Mouse (Mus musculus): ENCODE measurements at regions not wholly inside any gene's neighbourhood (a gene's known extent, or its start where the extent isn't known, plus 50 kb on each side); places are given as distances from the start of the nearest gene placed in this dataset.
A peak's percentile ranks its signal among the peaks of the same experiment; 100 is the strongest.

- H3K36me3 ChIP-seq (replicated peaks; ENCODE audit: low read length) = peaks cover 2% of the 10 kb centered on the region
- peaks cover 3% of the 10 kb centered on the region; the same call in 1 of the 2 replicates for H3K9me3 ChIP-seq
- H3K4me3 ChIP-seq (replicated peaks) = peak overlapping the region; percentile 42
- no peak for TF ChIP-seq GATA1 (IDR thresholded peaks at IDR 0.05; ENCODE audit: borderline replicate concordance, low read length)
- TF ChIP-seq FLI1 (IDR thresholded peaks at IDR 0.05; ENCODE audit: low read length) = no peak
- H3K4me1 ChIP-seq = peaks cover 21% of the 10 kb centered on the region
- H3K27me3 ChIP-seq (replicated peaks) = no peaks in the 10 kb centered on the region
Observed at GRCm38 (mm10) chr3:66564268-66565245, 267.9 kb upstream of the Veph1 start.

- Histone ChIP-seq H3K9me3 (peaks cover 5% of the 10 kb centered on the region; the same call in 1 of the 2 replicates), H3K27me3 (replicated peaks) (no peaks in the 10 kb centered on the region), H3K4me1 (peaks cover 29% of the 10 kb centered on the region), H3K4me3 (replicated peaks) (no peak overlapping the region), H3K36me3 (replicated peaks; ENCODE audit: low read length) (peaks cover 4% of the 10 kb centered on the region)
- no peak for TF ChIP-seq GATA1 (IDR thresholded peaks at IDR 0.05; ENCODE audit: borderline replicate concordance, low read length)
- no peak for TF ChIP-seq FLI1 (IDR thresholded peaks at IDR 0.05; ENCODE audit: low read length)
Observed at GRCm38 (mm10) chr3:66563329-66563728, 266.7 kb upstream of the Veph1 start.

- Histone ChIP-seq H3K4me1 (peaks cover 64% of the 10 kb centered on the region), H3K36me3 (replicated peaks; ENCODE audit: low read length) (peaks cover 4% of the 10 kb centered on the region), H3K9me3 (peaks cover 5% of the 10 kb centered on the region; the same call in 1 of the 2 replicates), H3K4me3 (replicated peaks) (no peak overlapping the region), H3K27me3 (replicated peaks) (no peaks in the 10 kb centered on the region)
- no peak for TF ChIP-seq FLI1 (IDR thresholded peaks at IDR 0.05; ENCODE audit: low read length)
- no peak; the same call in 2 of the 3 replicates for TF ChIP-seq GATA1 (IDR thresholded peaks at IDR 0.05; ENCODE audit: borderline replicate concordance, low read length)
Observed at GRCm38 (mm10) chr3:66555538-66555937, 258.9 kb upstream of the Veph1 start.

GRCm38 (mm10) chr3:66550920-66551319 lies 254.3 kb upstream of the Veph1 start:
- Histone ChIP-seq H3K36me3 (replicated peaks; ENCODE audit: low read length) (no peaks in the 10 kb centered on the region), H3K4me3 (replicated peaks) (no peak overlapping the region), H3K9me3 (no peaks in the 10 kb centered on the region), H3K27me3 (replicated peaks) (no peaks in the 10 kb centered on the region), H3K4me1 (peaks cover 58% of the 10 kb centered on the region)
- no peak for TF ChIP-seq FLI1 (IDR thresholded peaks at IDR 0.05; ENCODE audit: low read length)
- TF ChIP-seq GATA1 (IDR thresholded peaks at IDR 0.05; ENCODE audit: borderline replicate concordance, low read length) = no peak

DNA sequence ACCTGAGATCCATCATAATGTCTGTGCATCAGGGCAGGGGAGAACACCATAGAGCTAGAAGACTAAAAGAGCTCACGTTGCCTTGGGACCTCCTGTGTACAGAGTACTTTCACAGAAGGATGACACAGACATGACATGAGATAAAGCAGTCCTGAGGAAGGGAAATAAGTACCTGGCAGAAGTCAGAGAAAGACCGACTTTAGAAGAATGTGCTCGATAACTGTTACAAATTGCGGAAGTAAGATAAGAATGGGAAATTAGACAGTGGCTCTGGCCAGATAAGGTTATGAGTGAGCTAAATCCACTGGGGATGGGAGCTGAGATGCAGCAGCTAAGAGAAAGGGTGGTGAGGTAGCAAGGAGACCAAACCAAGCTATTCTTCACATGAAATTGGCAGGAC lies 249.9 kb upstream of the Veph1 start:
- H3K9me3 ChIP-seq = peaks cover 6% of the 10 kb centered on the region
- peaks cover 4% of the 10 kb centered on the region for H3K36me3 ChIP-seq (replicated peaks; ENCODE audit: low read length)
- H3K4me3 ChIP-seq (replicated peaks) = no peak overlapping the region
- peaks cover 39% of the 10 kb centered on the region for H3K4me1 ChIP-seq
- no peaks in the 10 kb centered on the region for H3K27me3 ChIP-seq (replicated peaks)
- no peak for TF ChIP-seq GATA1 (IDR thresholded peaks at IDR 0.05; ENCODE audit: borderline replicate concordance, low read length)
- TF ChIP-seq FLI1 (IDR thresholded peaks at IDR 0.05; ENCODE audit: low read length) = no peak

DNA sequence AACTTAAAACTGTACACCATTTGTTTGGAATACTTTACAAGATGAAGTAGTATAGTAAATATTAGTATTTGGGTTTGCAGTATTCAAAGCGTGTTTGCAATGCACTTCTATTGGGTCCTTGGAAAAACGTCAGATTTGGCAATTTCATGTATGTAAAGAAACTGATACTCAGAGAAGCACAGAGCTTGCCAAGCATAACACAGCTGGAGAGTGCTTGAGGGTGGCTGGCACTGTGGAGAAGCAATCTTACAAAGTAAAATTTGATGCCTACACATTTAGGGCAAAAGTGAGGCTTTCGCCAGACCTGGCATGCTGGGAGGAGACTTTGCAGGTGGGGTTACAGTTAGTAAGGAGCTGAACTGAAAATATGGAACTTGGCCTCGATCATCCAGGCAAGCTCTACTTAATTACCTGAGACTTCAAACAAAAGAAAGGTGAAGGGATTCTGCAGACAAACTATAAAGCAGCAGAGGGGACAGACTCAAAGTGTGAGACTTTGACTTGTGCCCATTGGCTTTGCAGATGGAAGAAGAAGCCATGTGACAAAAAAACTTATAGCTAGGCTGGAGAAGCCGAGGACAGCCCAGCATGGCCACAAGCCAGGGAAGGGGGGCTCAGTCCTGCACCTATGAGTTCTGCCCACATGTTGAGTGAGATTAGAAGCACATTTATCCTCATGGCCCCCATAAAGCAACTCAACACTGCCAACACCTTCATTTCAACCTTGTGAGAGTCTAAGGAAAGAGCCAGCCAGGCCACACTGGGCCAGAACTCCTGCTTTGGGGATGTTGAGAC lies 247.7 kb upstream of the Veph1 start:
- Histone ChIP-seq H3K36me3 (replicated peaks; ENCODE audit: low read length) (peaks cover 4% of the 10 kb centered on the region), H3K27me3 (replicated peaks) (no peaks in the 10 kb centered on the region), H3K4me3 (replicated peaks) (no peak overlapping the region), H3K9me3 (peaks cover 6% of the 10 kb centered on the region), H3K4me1 (peaks cover 19% of the 10 kb centered on the region)
- TF ChIP-seq GATA1 (IDR thresholded peaks at IDR 0.05; ENCODE audit: borderline replicate concordance, low read length) (no peak), FLI1 (IDR thresholded peaks at IDR 0.05; ENCODE audit: low read length) (no peak)

- peaks cover 4% of the 10 kb centered on the region for H3K36me3 ChIP-seq (replicated peaks; ENCODE audit: low read length)
- H3K9me3 ChIP-seq = peaks cover 6% of the 10 kb centered on the region
- H3K4me1 ChIP-seq = peaks cover 15% of the 10 kb centered on the region
- TF ChIP-seq FLI1 (IDR thresholded peaks at IDR 0.05; ENCODE audit: low read length) = no peak
- TF ChIP-seq GATA1 (IDR thresholded peaks at IDR 0.05; ENCODE audit: borderline replicate concordance, low read length) = no peak
- H3K27me3 ChIP-seq (replicated peaks) = no peaks in the 10 kb centered on the region
- H3K4me3 ChIP-seq (replicated peaks) = no peak overlapping the region
Observed at GRCm38 (mm10) chr3:66542865-66543264, 246.2 kb upstream of the Veph1 start.

GRCm38 (mm10) chr3:66537913-66538312 lies 241.3 kb upstream of the Veph1 start:
- Histone ChIP-seq H3K36me3 (replicated peaks; ENCODE audit: low read length) (peaks cover 4% of the 10 kb centered on the region), H3K27me3 (replicated peaks) (no peaks in the 10 kb centered on the region)
- no peak for TF ChIP-seq GATA1 (IDR thresholded peaks at IDR 0.05; ENCODE audit: borderline replicate concordance, low read length)
- TF ChIP-seq FLI1 (IDR thresholded peaks at IDR 0.05; ENCODE audit: low read length) = no peak

GRCm38 (mm10) chr3:66537106-66537893 lies 240.7 kb upstream of the Veph1 start:
- no peaks in the 10 kb centered on the region for H3K4me1 ChIP-seq
- no peak for TF ChIP-seq GATA1 (IDR thresholded peaks at IDR 0.05; ENCODE audit: borderline replicate concordance, low read length)
- TF ChIP-seq FLI1 (IDR thresholded peaks at IDR 0.05; ENCODE audit: low read length) = no peak
- H3K4me3 ChIP-seq (replicated peaks) = no peak overlapping the region
- peaks cover 4% of the 10 kb centered on the region for H3K36me3 ChIP-seq (replicated peaks; ENCODE audit: low read length)
- peaks cover 6% of the 10 kb centered on the region for H3K9me3 ChIP-seq
- no peaks in the 10 kb centered on the region for H3K27me3 ChIP-seq (replicated peaks)

More at GRCm38 (mm10) chr3:66537913-66538312, 241.3 kb upstream of the Veph1 start:
- H3K4me1 ChIP-seq = peaks cover 4% of the 10 kb centered on the region
- no peak overlapping the region for H3K4me3 ChIP-seq (replicated peaks)
- peaks cover 6% of the 10 kb centered on the region for H3K9me3 ChIP-seq

All from megakaryocyte, embryonic 14.5 days (primary cell).